Mouse (Mus musculus) neural tube, embryonic 11.5 days (tissue): ENCODE measurements at regions not wholly inside any gene's neighbourhood (a gene's known extent, or its start where the extent isn't known, plus 50 kb on each side); places are given as distances from the start of the nearest gene placed in this dataset.

Source experiments
- ATAC-seq: fragments of 200-750 bp; cut with Nextera tagmentation; 2 replicates; pipeline ENCODE4 v1.8.0; 2017; ENCODE audit warnings: moderate number of reproducible peaks, mild to moderate bottlenecking, moderate TSS enrichment, moderate library complexity; ENCODE audit not compliant: insufficient read depth, low FRiP score, low TSS enrichment
- DNase-seq: peaks from one replicate; pipeline ENCODE4 v3.0.0-alpha.2; 2015; ENCODE audit warnings: low spot score
- H3K27ac ChIP-seq: fragments of 300-500 bp; sonication (generic); 2 replicates; pipeline ENCODE4 v1.5.1; 2014; ENCODE audit warnings: low read depth, mild to moderate bottlenecking, low read length
- H3K27me3 ChIP-seq: fragments of 300-500 bp; sonication (generic); 2 replicates; pipeline ENCODE4 v1.6.1; 2014; ENCODE audit warnings: mild to moderate bottlenecking, low read length, mixed read lengths; ENCODE audit not compliant: control insufficient read depth, insufficient read depth
- H3K36me3 ChIP-seq: fragments of 300-500 bp; sonication (generic); 2 replicates; pipeline ENCODE4 v1.6.1; 2014; ENCODE audit warnings: mild to moderate bottlenecking, low read length, moderate library complexity, mixed read lengths; ENCODE audit not compliant: control insufficient read depth, insufficient read depth
- H3K4me1 ChIP-seq: fragments of 300-500 bp; sonication (generic); 2 replicates; pipeline ENCODE4 v1.6.1; 2014; ENCODE audit warnings: low read length, mixed read lengths; ENCODE audit not compliant: control insufficient read depth, insufficient read depth
- H3K4me2 ChIP-seq: fragments of 300-500 bp; sonication (generic); 2 replicates; pipeline ENCODE4 v1.6.1; 2014; ENCODE audit warnings: low read depth, mild to moderate bottlenecking, moderate library complexity
- H3K4me3 ChIP-seq: fragments of 300-500 bp; sonication (generic); 2 replicates; pipeline ENCODE4 v1.5.1; 2014; ENCODE audit warnings: low read depth, low read length
- H3K9ac ChIP-seq: fragments of 300-500 bp; sonication (generic); 2 replicates; pipeline ENCODE4 v1.6.1; 2014; ENCODE audit warnings: mild to moderate bottlenecking, low read length
- H3K9me3 ChIP-seq: fragments of 300-500 bp; sonication (generic); 2 replicates; pipeline ENCODE4 v1.6.1; 2016; ENCODE audit warnings: low read length; ENCODE audit not compliant: control insufficient read depth
- WGBS: fragments of 180-500 bp; shearing (Covaris S2); extraction: QIAGEN DNeasy Blood & Tissue Kit; methylation state at CpG from one replicate; pipeline ENCODE4 v1.1.7; 2014; 5-methylcytosine and 5-hydroxymethylcytosine counted together

- Histone ChIP-seq H3K27me3 (no peaks in the 10 kb centered on the region), H3K36me3 (no peaks in the 10 kb centered on the region), H3K9me3 (no peaks in the 10 kb centered on the region), H3K4me1 (no peaks in the 10 kb centered on the region), H3K4me3 (no peak overlapping the region), H3K27ac (no peak overlapping the region), H3K4me2 (no peak overlapping the region), H3K9ac (no peak overlapping the region)
- no peak for ATAC-seq
- WGBS: 83% methylated on average over 12 of the region's 12 CpGs
- no peak for DNase-seq
Measured at GRCm38 (mm10) chr2:160209589-160210264, 124.2 kb downstream of the Gm826 start.

- no peak for DNase-seq
Measured at GRCm38 (mm10) chr2:160208295-160208694, 125.7 kb downstream of the Gm826 start.

GRCm38 (mm10) chr2:160207226-160207625 is 126.7 kb downstream of the Gm826 start:
- H3K27me3 ChIP-seq: no peaks in the 10 kb centered on the region
- H3K4me1 ChIP-seq: no peaks in the 10 kb centered on the region
- DNase-seq (no peak), ATAC-seq (no peak)
- 72% methylated on average over 4 of the region's 4 CpGs for WGBS
- H3K36me3 ChIP-seq: no peaks in the 10 kb centered on the region
- H3K9ac ChIP-seq: no peak overlapping the region
- H3K4me2 ChIP-seq: no peak overlapping the region
- H3K27ac ChIP-seq: no peak overlapping the region
- no peak overlapping the region for H3K4me3 ChIP-seq
- no peaks in the 10 kb centered on the region for H3K9me3 ChIP-seq

More at GRCm38 (mm10) chr2:160208295-160208694, 125.7 kb downstream of the Gm826 start:
- Histone ChIP-seq H3K4me3 (no peak overlapping the region), H3K36me3 (no peaks in the 10 kb centered on the region), H3K9me3 (no peaks in the 10 kb centered on the region), H3K27me3 (no peaks in the 10 kb centered on the region), H3K4me1 (no peaks in the 10 kb centered on the region), H3K27ac (no peak overlapping the region), H3K4me2 (no peak overlapping the region), H3K9ac (no peak overlapping the region)
- no peak for ATAC-seq
- 82% methylated on average over 3 of the region's 3 CpGs for WGBS

- Histone ChIP-seq H3K27ac (no peak overlapping the region), H3K9ac (no peak overlapping the region)
Measured at GRCm38 (mm10) chr2:160192661-160193060, 141.3 kb downstream of the Gm826 start.

GRCm38 (mm10) chr2:160186106-160186505 is 147.9 kb downstream of the Gm826 start:
- H3K27ac ChIP-seq: no peak overlapping the region
- no peak for DNase-seq
- no peaks in the 10 kb centered on the region for H3K27me3 ChIP-seq
- no peaks in the 10 kb centered on the region for H3K36me3 ChIP-seq
- no peak for ATAC-seq
- H3K4me1 ChIP-seq: no peaks in the 10 kb centered on the region
- no peaks in the 10 kb centered on the region for H3K9me3 ChIP-seq
- no peak overlapping the region for H3K9ac ChIP-seq
- WGBS: 82% methylated on average over 5 of the region's 5 CpGs
- no peak overlapping the region for H3K4me3 ChIP-seq
- no peak overlapping the region for H3K4me2 ChIP-seq

More at GRCm38 (mm10) chr2:160192661-160193060, 141.3 kb downstream of the Gm826 start:
- H3K36me3 ChIP-seq: no peaks in the 10 kb centered on the region
- no peak overlapping the region for H3K4me2 ChIP-seq
- H3K9me3 ChIP-seq: no peaks in the 10 kb centered on the region
- H3K4me3 ChIP-seq: no peak overlapping the region
- H3K27me3 ChIP-seq: no peaks in the 10 kb centered on the region
- no peaks in the 10 kb centered on the region for H3K4me1 ChIP-seq
- DNase-seq (no peak), ATAC-seq (no peak)
- 70% methylated on average over 4 of the region's 4 CpGs for WGBS

GRCm38 (mm10) chr2:160170975-160171515 is 162.9 kb downstream of the Gm826 start:
- WGBS: 76% methylated on average over 9 of the region's 9 CpGs
- no peak overlapping the region for H3K9ac ChIP-seq
- ATAC-seq (no peak), DNase-seq (no peak)
- H3K27me3 ChIP-seq: no peaks in the 10 kb centered on the region
- no peak overlapping the region for H3K4me2 ChIP-seq
- no peaks in the 10 kb centered on the region for H3K36me3 ChIP-seq
- H3K27ac ChIP-seq: no peak overlapping the region
- H3K9me3 ChIP-seq: no peaks in the 10 kb centered on the region
- H3K4me1 ChIP-seq: no peaks in the 10 kb centered on the region
- H3K4me3 ChIP-seq: no peak overlapping the region

- no peak for DNase-seq
Measured at GRCm38 (mm10) chr2:160158599-160159261, 175.2 kb downstream of the Gm826 start.

GRCm38 (mm10) chr2:160153781-160154180 is 180.2 kb downstream of the Gm826 start:
- DNase-seq (no peak), ATAC-seq (no peak)
- Histone ChIP-seq H3K36me3 (no peaks in the 10 kb centered on the region), H3K4me3 (no peak overlapping the region), H3K9ac (no peak overlapping the region), H3K4me2 (no peak overlapping the region), H3K27me3 (no peaks in the 10 kb centered on the region), H3K9me3 (no peaks in the 10 kb centered on the region), H3K4me1 (no peaks in the 10 kb centered on the region), H3K27ac (no peak overlapping the region)
- WGBS: 65% methylated on average over 6 of the region's 6 CpGs

More at GRCm38 (mm10) chr2:160158599-160159261, 175.2 kb downstream of the Gm826 start:
- Histone ChIP-seq H3K4me1 (no peaks in the 10 kb centered on the region), H3K9ac (no peak overlapping the region), H3K36me3 (no peaks in the 10 kb centered on the region), H3K4me2 (no peak overlapping the region), H3K4me3 (no peak overlapping the region), H3K27ac (no peak overlapping the region), H3K9me3 (no peaks in the 10 kb centered on the region), H3K27me3 (no peaks in the 10 kb centered on the region)
- ATAC-seq: no peak
- WGBS: 87% methylated on average over 13 of the region's 13 CpGs

- H3K4me1 ChIP-seq: no peaks in the 10 kb centered on the region
- DNase-seq: no peak
- H3K27me3 ChIP-seq: no peaks in the 10 kb centered on the region
- no peak for ATAC-seq
- 80% methylated on average over 3 of the region's 3 CpGs for WGBS
- H3K27ac ChIP-seq: no peak overlapping the region
- no peaks in the 10 kb centered on the region for H3K36me3 ChIP-seq
- H3K4me3 ChIP-seq: no peak overlapping the region
- H3K9ac ChIP-seq: no peak overlapping the region
- H3K9me3 ChIP-seq: no peaks in the 10 kb centered on the region
- no peak overlapping the region for H3K4me2 ChIP-seq
Measured at GRCm38 (mm10) chr2:160152101-160152500, 181.9 kb downstream of the Gm826 start.
